Mouse (Mus musculus) erythroblast, embryonic 14.5 days (primary cell): ENCODE measurements at regions not wholly inside any gene's neighbourhood (a gene's known extent, or its start where the extent isn't known, plus 50 kb on each side); places are given as distances from the start of the nearest gene placed in this dataset.
"Not testable (repeated sequence)": the region's sequence is repeated elsewhere in the genome, so short reads cannot be mapped to it uniquely, and the experiment has no call there.

Experiments used
- GATA1 ChIP-seq: IDR thresholded peaks from 2 replicates; pipeline ENCODE4 v1.6.1; 2012; ENCODE audit warnings: low read length, inconsistent platforms, mixed read lengths
- TAL1 ChIP-seq: IDR thresholded peaks from 3 replicates; pipeline ENCODE4 v1.6.1; 2012; ENCODE audit warnings: low read length, inconsistent platforms, mixed read lengths

DNA sequence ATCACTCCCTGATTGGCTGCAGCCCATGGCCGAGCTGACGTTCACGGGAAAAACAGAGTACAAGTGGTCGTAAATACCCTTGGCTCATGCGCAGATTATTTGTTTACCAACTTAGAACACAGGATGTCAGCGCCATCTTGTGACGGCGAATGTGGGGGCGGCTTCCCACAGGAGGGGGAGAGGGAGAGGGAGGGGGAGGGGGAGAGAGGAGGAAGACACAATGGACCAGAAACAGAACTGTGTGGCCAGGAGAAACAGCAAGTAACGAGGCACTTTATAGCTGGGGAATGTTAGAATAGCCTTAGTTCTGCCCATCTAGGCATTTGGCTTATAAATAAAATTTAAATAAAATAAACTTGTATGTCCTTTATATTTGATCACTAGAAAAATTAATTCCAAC lies 240.7 kb upstream of the Podxl start:
- not testable (repeated sequence) for TF ChIP-seq GATA1, TAL1
